8 mouse cellular contexts compared by ENCODE assay signal in the genomic region with DNA sequence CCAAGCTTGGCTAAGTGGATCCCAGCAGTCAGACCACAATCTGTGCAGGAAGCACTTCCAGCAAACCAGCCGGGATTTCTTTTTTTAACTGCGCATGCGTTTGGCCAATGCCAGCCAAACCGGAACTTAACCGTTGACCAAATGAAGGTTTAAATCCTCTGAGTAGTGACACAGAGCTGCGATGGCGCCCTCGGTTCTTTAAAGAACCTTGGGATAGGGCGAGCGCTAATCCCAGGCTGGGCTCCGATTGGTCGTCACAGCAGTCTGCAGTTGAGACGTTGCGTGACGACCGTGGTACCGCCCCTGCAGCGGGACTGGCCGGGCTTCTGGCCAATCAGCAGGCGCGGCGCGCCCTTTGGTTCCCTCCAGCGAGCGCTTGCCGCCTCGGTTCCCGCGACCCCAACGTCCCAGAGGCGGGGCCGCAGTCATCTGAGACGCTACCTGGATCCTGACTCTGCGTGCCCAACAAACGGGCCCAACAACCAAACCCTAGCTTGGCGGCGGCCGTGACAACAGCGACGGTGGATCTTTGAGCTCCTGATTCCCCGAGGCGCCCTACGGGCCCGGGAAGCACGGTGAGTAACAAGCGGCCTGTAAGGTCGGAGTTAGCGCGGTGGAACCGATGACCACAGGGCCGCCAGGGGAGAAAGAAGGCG. TPM values are rescaled to one million over a fixed set of nuclear protein-coding genes. Genes with fewer than 3 reads are reported as not detected.
DNase-seq lines count a peak whose midpoint lies in the region; ATAC-seq lines count a peak whose summit lies in the region.

A gene (plus strand): TSS at position 387 of the 656 bp plus-strand sequence.

- H3K4me1 ChIP-seq in hindbrain, embryonic 14.5 days (replicated peaks; ENCODE audit: control insufficient read depth, insufficient read depth, low read length) = peaks cover 6% of the 10 kb centered on the region; the same call in 1 of the 2 replicates

- no peaks in the 10 kb centered on the region for H3K36me3 ChIP-seq in hindbrain, embryonic 14.5 days (replicated peaks; ENCODE audit: control insufficient read depth, insufficient read depth)

- peak within 1 kb of the TSS; percentile 92 for H3K27ac ChIP-seq in hindbrain, embryonic 14.5 days

- no peaks in the 10 kb centered on the region for H3K27me3 ChIP-seq in hindbrain, embryonic 14.5 days (ENCODE audit: control insufficient read depth, insufficient read depth, low read length)

- DNase-seq in R1 (ENCODE audit: low read depth, low spot score) = peak; percentile 100
- DNase-seq in cerebellum, postnatal 25 days = peak; percentile 95 to 97
- peak; percentile 88 to 92 for DNase-seq in frontal cortex, postnatal 25 days (ENCODE audit: low spot score in 2 of 2)
- peak; percentile 95 for DNase-seq in hindbrain, embryonic 14.5 days (ENCODE audit: low spot score)
- DNase-seq in layer of hippocampus, postnatal 36 days = peak; percentile 93 to 96
- peak; percentile 98 for DNase-seq in lung, postnatal 36 days
- DNase-seq in retina, postnatal 1 day = peak; percentile 100
- DNase-seq in urinary bladder, adult 18-20 months (ENCODE audit: low spot score in 2 of 2) = peak; percentile 94 to 96

- peak within 1 kb of the TSS; percentile 52 for H3K4me3 ChIP-seq in hindbrain, embryonic 14.5 days (replicated peaks; ENCODE audit: low read length)

- H3K9me3 ChIP-seq in hindbrain, embryonic 14.5 days (ENCODE audit: control insufficient read depth, low read length) = no peaks in the 10 kb centered on the region

- under 1% methylated on average over 52 of the region's 52 CpGs for WGBS in hindbrain, embryonic 14.5 days

- peak; percentile 100 for ATAC-seq in hindbrain, embryonic 14.5 days (ENCODE audit: low FRiP score)

- H3K4me2 ChIP-seq in hindbrain, embryonic 14.5 days (replicated peaks) = peak within 1 kb of the TSS; percentile 77

- peak within 1 kb of the TSS; percentile 69 for H3K9ac ChIP-seq in hindbrain, embryonic 14.5 days

RNA-seq across cellular contexts. Expression of the gene that starts here (rescaled TPM):
- polyA plus RNA-seq in hindbrain, embryonic 14.5 days (2014; fragmentation: Nextera tagmentation; extraction: Ambion mirVana) = 2.9 and 3.6 TPM in 2 replicates
- under 1 TPM; 0.33 to 0.35 TPM for total RNA-seq in layer of hippocampus, postnatal 36 days (2021)

Comparison
In these comparisons a context has a peak if more than half of its experiments do, and no peak if none do; other contexts are left out.
1. Peak in every context shown above with its lines: DNase-seq, ATAC-seq, H3K4me3 ChIP-seq and H3K27ac ChIP-seq.
2. Peak in DNase-seq in layer of hippocampus, postnatal 36 days; RNA of the gene not detected or under 1 TPM.